Mouse (Mus musculus) heart, embryonic 12.5 days (tissue): ENCODE data around the gene Tenm4. TPM values are rescaled to one million over a fixed set of nuclear protein-coding genes. Genes with fewer than 3 reads are reported as not detected.
A peak's percentile ranks its signal among the peaks of the same experiment; 100 is the strongest.

Experiments used
- ATAC-seq: fragments of 200-750 bp; cut with Nextera tagmentation; 2 replicates; pipeline ENCODE4 v1.8.0; 2017; ENCODE audit warnings: moderate TSS enrichment, moderate library complexity; ENCODE audit not compliant: insufficient number of reproducible peaks, low FRiP score
- H3K27ac ChIP-seq: fragments of 300-500 bp; sonication (generic); 2 replicates; pipeline ENCODE4 v1.5.1; 2016; ENCODE audit warnings: mild to moderate bottlenecking, moderate library complexity; ENCODE audit not compliant: poor library complexity, severe bottlenecking
- H3K27me3 ChIP-seq: fragments of 300-500 bp; sonication (generic); replicated peaks from 2 replicates; pipeline ENCODE4 v1.6.1; 2016; ENCODE audit warnings: mild to moderate bottlenecking, moderate library complexity
- H3K36me3 ChIP-seq: fragments of 300-500 bp; sonication (generic); 2 replicates; pipeline ENCODE4 v1.6.1; 2016; ENCODE audit warnings: mild to moderate bottlenecking, moderate library complexity
- H3K4me1 ChIP-seq: fragments of 300-500 bp; sonication (generic); replicated peaks from 2 replicates; pipeline ENCODE4 v1.6.1; 2016; ENCODE audit warnings: mild to moderate bottlenecking
- H3K4me2 ChIP-seq: fragments of 300-500 bp; sonication (generic); 2 replicates; pipeline ENCODE4 v1.6.1; 2016; ENCODE audit warnings: mild to moderate bottlenecking, moderate library complexity
- H3K4me3 ChIP-seq: fragments of 300-500 bp; sonication (generic); 2 replicates; pipeline ENCODE4 v1.5.1; 2016; ENCODE audit warnings: mild to moderate bottlenecking
- H3K9ac ChIP-seq: fragments of 300-500 bp; sonication (generic); 2 replicates; pipeline ENCODE4 v1.6.1; 2016; ENCODE audit warnings: mild to moderate bottlenecking, moderate library complexity
- H3K9me3 ChIP-seq: fragments of 300-500 bp; sonication (generic); replicated peaks from 2 replicates; pipeline ENCODE4 v1.6.1; 2016; ENCODE audit warnings: mild to moderate bottlenecking, moderate library complexity
- WGBS: fragments of 180-500 bp; shearing (Covaris S2); methylation state at CpG from one replicate; pipeline ENCODE4 v1.1.7; 2016; 5-methylcytosine and 5-hydroxymethylcytosine counted together
- polyA plus RNA-seq: library from polyadenylated mRNA; unstranded; fragments of >200 nt; fragmentation: Nextera tagmentation; extraction: Ambion mirVana; gene quantifications from 2 replicates; pipeline ENCODE4 v1.2.1, GENCODE M21; 2016

Tenm4 gene
- polyA plus RNA-seq, 1 experiment from 2014 or later: 10.2 TPM

- Histone ChIP-seq H3K36me3 (no peaks in the 10 kb centered on the region), H3K27me3 (no peaks in the 10 kb centered on the region), H3K9me3 (no peaks in the 10 kb centered on the region), H3K9ac (no peak overlapping the region), H3K4me3 (no peak overlapping the region), H3K4me1 (peaks cover 14% of the 10 kb centered on the region), H3K27ac (no peak overlapping the region), H3K4me2 (no peak overlapping the region)
- no peak for ATAC-seq
- WGBS: 78% methylated on average over 4 of the region's 4 CpGs
Observed at GRCm38 (mm10) chr7:96839586-96839985, 668.5 kb downstream of the Tenm4 start.

DNA sequence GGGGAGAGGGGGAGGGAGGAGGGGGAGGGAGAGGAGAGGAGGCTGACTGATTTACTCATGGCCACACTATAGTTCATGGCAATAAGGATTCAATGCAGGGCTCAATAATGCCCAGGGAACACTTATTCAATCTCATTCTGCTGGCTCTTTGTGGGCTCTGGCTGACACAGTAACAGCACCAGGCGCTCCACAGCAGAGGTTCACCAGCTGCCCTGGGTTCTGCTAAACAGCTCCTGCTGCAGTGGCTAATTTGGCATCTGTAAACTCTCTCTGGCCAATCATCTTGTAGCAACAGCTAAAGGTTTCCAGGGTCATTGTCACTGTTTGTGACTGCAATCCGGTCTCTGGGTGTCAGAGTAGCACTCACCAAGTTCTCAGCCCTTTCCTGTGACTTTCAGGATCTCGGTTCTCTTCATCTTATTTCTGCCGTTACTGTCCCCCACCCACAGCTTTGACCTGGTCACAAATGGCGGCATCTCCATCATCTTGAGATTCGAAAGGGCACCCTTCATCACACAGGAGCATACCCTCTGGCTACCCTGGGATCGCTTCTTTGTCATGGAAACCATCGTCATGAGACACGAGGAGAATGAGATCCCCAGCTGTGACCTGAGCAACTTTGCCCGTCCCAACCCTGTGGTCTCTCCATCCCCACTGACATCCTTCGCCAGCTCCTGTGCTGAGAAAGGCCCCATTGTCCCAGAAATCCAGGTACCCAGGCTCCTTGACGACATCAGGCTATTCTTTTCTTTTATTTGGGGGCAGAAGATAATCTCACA lies 671.6 kb downstream of the Tenm4 start:
- ATAC-seq: no peak
- Histone ChIP-seq H3K9ac (no peak overlapping the region), H3K27me3 (no peaks in the 10 kb centered on the region), H3K4me2 (no peak overlapping the region), H3K4me1 (peaks cover 11% of the 10 kb centered on the region), H3K4me3 (no peak overlapping the region), H3K27ac (no peak overlapping the region), H3K9me3 (no peaks in the 10 kb centered on the region), H3K36me3 (no peaks in the 10 kb centered on the region)
- WGBS: 66% methylated on average over 12 of the region's 12 CpGs

GRCm38 (mm10) chr7:96844104-96844894 lies 673.3 kb downstream of the Tenm4 start:
- no peaks in the 10 kb centered on the region for H3K36me3 ChIP-seq
- no peak overlapping the region; the same call in 1 of the 2 replicates for H3K27ac ChIP-seq

DNA sequence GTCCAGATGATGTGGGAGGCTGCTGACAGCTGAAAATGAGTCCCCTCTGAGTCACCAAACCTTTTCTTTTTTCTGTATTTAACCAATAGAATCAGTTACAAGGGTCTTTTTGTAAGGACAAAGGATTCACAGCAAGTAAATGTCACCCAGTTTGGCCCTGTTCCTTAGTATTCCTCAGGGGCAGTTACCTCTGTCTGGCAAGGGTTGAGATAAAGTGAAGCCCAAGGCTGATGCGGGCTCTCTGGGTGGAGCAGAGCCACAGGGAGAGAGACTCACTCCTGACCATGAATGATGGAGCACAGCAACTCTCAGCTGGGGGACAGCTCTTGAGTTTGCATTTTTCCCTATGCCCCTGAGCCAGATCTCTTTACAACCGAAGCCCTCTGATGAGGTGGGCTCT lies 681.7 kb downstream of the Tenm4 start:
- Histone ChIP-seq H3K4me1 (no peaks in the 10 kb centered on the region), H3K27me3 (no peaks in the 10 kb centered on the region; the same call in 1 of the 2 replicates), H3K27ac (no peak overlapping the region), H3K9ac (no peak overlapping the region), H3K4me3 (no peak overlapping the region), H3K36me3 (no peaks in the 10 kb centered on the region), H3K9me3 (no peaks in the 10 kb centered on the region), H3K4me2 (no peak overlapping the region)
- no peak for ATAC-seq
- 72% methylated on average over 2 of the region's 2 CpGs for whole genome bisulfite sequencing

More at GRCm38 (mm10) chr7:96844104-96844894, 673.3 kb downstream of the Tenm4 start:
- Histone ChIP-seq H3K4me1 (peaks cover 11% of the 10 kb centered on the region), H3K4me2 (no peak overlapping the region), H3K4me3 (no peak overlapping the region), H3K9ac (no peak overlapping the region), H3K9me3 (no peaks in the 10 kb centered on the region), H3K27me3 (no peaks in the 10 kb centered on the region)
- 64% methylated on average over 8 of the region's 8 CpGs for WGBS
- no peak for ATAC-seq

- Histone ChIP-seq H3K9ac (no peak overlapping the region), H3K36me3 (no peaks in the 10 kb centered on the region), H3K4me1 (peaks cover 12% of the 10 kb centered on the region), H3K4me3 (no peak overlapping the region), H3K9me3 (no peaks in the 10 kb centered on the region), H3K27ac (no peak overlapping the region), H3K27me3 (no peaks in the 10 kb centered on the region; the same call in 1 of the 2 replicates), H3K4me2 (no peak overlapping the region)
- WGBS: 78% methylated on average over 5 of the region's 5 CpGs
- ATAC-seq: no peak
Observed at GRCm38 (mm10) chr7:96855867-96856406, 684.9 kb downstream of the Tenm4 start.

- H3K9me3 ChIP-seq: no peaks in the 10 kb centered on the region
- no peaks in the 10 kb centered on the region for H3K36me3 ChIP-seq
- no peak for ATAC-seq
- H3K9ac ChIP-seq: no peak overlapping the region
- no peak overlapping the region for H3K27ac ChIP-seq
- H3K27me3 ChIP-seq: no peaks in the 10 kb centered on the region; the same call in 1 of the 2 replicates
- WGBS: 52% methylated on average over 4 of the region's 4 CpGs
- H3K4me2 ChIP-seq: no peak overlapping the region
- peaks cover 12% of the 10 kb centered on the region for H3K4me1 ChIP-seq
- no peak overlapping the region for H3K4me3 ChIP-seq
Observed at GRCm38 (mm10) chr7:96856518-96856917, 685.5 kb downstream of the Tenm4 start.

DNA sequence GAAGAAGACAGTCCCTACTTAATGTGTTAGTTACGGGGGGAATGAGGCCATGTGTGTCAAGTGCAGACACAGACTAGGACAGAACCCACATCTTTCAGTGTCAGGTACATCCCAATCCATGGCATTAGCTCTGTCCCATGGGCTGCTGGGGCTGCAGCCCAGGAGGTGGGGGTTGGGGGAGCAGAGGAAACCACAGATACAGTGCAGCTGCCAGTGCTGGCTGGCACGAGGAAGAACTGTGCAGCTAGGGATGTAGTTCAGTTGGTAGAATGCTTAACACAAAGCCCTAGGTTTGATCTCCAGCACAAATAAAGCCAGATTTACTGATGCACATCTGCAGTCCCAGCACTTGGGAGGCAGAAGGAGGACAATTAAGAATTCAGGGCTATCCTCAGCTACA lies 688.0 kb downstream of the Tenm4 start:
- Histone ChIP-seq H3K27ac (no peak overlapping the region), H3K27me3 (no peaks in the 10 kb centered on the region; the same call in 1 of the 2 replicates), H3K36me3 (no peaks in the 10 kb centered on the region), H3K4me2 (no peak overlapping the region), H3K9me3 (no peaks in the 10 kb centered on the region), H3K4me3 (no peak overlapping the region), H3K4me1 (peaks cover 12% of the 10 kb centered on the region), H3K9ac (no peak overlapping the region)
- no peak for ATAC-seq
- 85% methylated on average over 2 of the region's 2 CpGs for WGBS

DNA sequence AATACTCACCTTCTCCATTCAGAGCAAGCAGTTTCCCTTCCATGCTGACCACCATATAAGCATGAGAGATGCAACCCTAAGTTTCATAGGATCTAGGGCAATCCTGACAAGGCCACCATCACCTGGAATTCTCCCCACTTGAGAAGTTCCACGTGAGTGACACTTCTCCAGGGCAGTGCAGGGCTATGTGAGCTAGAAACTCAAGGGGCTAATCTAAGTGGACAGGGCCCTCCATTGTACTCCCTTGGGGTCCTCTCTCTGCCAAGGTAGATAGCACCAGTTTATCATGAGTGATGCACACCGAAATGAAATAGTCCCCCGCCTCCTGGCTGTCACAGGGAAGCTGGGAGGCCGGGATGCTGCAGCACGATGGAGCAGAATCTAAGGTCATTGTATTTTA lies 688.6 kb downstream of the Tenm4 start:
- Histone ChIP-seq H3K4me3 (no peak overlapping the region), H3K36me3 (no peaks in the 10 kb centered on the region), H3K9me3 (no peaks in the 10 kb centered on the region), H3K4me1 (peaks cover 12% of the 10 kb centered on the region), H3K27me3 (no peaks in the 10 kb centered on the region; the same call in 1 of the 2 replicates), H3K4me2 (no peak overlapping the region), H3K9ac (no peak overlapping the region), H3K27ac (peak overlapping the region; percentile 59; the same call in 1 of the 2 replicates)
- ATAC-seq: no peak
- 70% methylated on average over 5 of the region's 5 CpGs for whole genome bisulfite sequencing

DNA sequence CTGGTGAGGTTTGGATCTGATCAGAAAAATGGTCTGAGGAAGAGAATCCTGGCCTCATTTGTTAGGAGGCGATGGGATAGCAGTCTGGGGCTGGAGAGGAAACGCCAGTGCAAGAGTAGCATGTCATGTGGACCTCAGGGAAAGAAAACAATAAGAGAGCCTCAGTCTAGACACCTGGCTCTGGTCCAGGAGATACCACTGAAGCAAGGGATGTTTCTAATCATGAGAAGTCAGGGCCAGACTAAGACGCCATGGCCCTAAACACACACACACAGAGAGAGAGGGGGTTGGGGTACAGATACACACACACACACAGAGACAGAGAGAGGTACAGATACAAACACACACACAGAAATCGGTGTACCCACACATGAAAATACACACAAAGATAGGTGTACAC lies 689.6 kb downstream of the Tenm4 start:
- no peak overlapping the region for H3K9ac ChIP-seq
- H3K4me1 ChIP-seq: peaks cover 12% of the 10 kb centered on the region
- no peaks in the 10 kb centered on the region for H3K36me3 ChIP-seq
- H3K27me3 ChIP-seq: no peaks in the 10 kb centered on the region
- 17% methylated on average over 4 of the region's 4 CpGs for WGBS
- H3K4me3 ChIP-seq: no peak overlapping the region
- no peaks in the 10 kb centered on the region for H3K9me3 ChIP-seq
- ATAC-seq: peak; percentile 75
- H3K27ac ChIP-seq: peak overlapping the region; percentile 59
- no peak overlapping the region for H3K4me2 ChIP-seq

- Histone ChIP-seq H3K4me2 (no peak overlapping the region), H3K9ac (no peak overlapping the region), H3K27me3 (no peaks in the 10 kb centered on the region), H3K27ac (no peak overlapping the region), H3K36me3 (no peaks in the 10 kb centered on the region), H3K4me3 (no peak overlapping the region), H3K9me3 (no peaks in the 10 kb centered on the region), H3K4me1 (peaks cover 6% of the 10 kb centered on the region)
- 67% methylated on average over 7 of the region's 7 CpGs for WGBS
- ATAC-seq: no peak
Observed at GRCm38 (mm10) chr7:96864894-96865722, 694.1 kb downstream of the Tenm4 start.
